Mouse (Mus musculus): ENCODE data around the gene Golgb1.
"Not testable (repeated sequence)": the region's sequence is repeated elsewhere in the genome, so short reads cannot be mapped to it uniquely, and the experiment has no call there.

Gene Golgb1

DNA sequence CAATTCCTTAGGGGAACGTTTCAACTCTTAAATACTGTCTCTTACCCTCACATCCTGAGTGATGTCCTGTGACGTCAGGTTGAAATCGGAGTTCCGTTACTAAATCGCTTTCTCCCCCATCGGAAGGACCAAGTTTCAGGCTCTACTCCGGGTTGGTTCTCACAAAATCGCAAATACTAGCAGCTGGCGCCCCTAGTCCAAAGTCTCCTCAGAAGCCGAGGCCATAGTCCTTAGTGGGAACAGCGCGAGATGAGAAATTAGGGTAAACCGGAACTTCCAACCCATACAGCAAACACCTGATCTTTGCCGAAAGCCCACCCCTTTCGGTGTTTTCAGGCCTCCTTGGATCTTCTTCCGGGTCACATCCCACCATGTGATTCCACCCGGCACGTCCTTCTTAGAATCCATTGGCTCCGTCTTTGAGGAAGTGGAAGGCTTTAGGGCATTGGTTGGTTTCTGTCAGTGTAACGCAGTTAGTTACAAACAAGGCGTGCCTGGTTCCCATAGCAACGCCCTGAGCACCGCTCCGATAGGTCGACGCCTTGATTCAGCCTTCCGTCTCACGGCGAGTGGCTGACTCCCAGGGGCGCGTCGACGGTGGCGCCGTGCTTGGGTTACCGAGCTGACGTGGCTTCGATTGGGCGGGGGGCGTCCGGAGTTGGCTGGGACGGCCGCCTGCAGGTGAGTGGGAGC is at the start of gene Golgb1, which contains the start of gene Eaf2:
Gene Golgb1, plus strand, starts transcription at position 558 of the 693 bp plus-strand sequence.
Gene Eaf2, minus strand, starts transcription at position 421 of the 693 bp plus-strand sequence.
- DNase-seq = peak; percentile 87 to 96

DNA sequence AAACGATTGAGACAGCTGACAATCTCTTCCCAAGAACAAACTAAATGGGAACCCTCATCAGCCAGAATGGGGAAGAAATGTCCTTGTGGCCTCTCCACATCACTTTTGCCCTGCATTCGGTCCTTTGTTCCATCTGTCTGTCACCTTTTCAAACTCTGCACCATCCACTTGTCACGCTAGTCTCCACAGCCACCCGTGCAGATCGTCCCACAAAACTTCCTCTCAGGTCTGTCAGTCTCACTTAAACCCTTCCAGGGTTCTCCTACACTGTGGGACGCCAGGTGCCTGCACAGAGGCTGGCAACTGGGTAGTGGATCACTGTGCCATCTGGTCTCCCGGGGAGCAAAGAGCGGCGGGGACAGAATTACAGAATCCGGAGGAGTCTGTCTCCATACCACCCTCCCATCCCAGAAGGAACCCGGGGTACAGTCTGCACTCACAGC is 47.3 kb upstream of the Golgb1 start:
- no peak for DNase-seq

DNA sequence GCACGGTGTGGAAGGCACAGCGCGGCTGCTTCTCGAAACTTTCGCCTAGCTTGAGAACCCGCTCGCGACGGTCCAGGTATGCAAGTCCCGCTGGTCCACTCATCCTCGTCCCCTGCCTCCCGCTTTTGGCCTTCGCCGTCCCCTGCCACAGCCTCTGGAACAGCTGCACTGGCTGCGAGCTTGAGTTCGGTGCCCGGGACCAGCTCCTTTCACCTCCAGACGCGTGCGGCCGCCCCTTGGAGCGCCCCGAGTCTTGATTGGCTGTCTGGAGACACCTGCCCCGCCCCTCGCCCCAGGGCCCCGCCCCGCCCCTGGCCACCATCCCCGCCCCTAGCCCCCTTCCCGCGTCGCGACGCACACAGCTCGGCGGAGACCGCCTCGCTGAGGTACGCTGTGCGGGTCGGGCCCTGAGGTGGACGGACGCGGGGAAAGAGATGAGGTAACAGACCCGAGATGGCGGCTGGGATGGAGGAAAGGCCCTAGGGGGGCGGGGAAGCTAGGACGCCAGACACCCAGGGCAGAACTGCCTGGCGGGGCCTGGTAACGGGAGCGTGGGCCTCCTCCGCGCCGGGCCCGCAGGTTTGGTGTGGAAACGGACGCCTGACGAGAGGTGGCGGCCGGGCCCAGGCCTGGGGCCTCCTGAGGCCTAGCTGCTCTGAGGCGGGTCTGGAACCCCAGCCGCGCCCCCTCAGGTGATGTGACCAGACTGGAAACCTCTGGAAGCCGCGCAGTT is 46.7 kb upstream of the Golgb1 start, which contains the start of gene Iqcb1:
Gene Iqcb1, plus strand, starts transcription at position 332 of the 733 bp plus-strand sequence.
- peak; percentile 86 to 88 for DNase-seq

DNA sequence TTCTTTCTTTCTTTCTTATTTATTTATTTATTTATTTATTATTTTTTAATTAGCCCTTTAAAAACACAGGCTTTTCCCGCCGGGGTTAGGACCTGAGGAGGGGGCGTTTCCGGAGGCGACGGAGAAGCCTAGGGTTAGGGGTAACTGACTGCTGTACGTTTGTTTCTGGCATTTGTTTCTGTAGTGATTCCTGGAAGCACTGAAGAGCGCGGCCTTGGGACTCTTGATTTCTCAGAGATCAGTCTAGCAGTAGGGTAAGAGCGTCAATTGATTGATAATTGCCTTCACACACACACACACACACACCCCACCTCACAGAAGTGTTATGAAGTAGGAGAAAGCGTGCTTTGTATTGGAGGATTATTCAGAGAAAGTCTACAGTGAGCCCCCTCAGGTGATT is 46.1 kb upstream of the Golgb1 start:
- no peak for DNase-seq

DNA sequence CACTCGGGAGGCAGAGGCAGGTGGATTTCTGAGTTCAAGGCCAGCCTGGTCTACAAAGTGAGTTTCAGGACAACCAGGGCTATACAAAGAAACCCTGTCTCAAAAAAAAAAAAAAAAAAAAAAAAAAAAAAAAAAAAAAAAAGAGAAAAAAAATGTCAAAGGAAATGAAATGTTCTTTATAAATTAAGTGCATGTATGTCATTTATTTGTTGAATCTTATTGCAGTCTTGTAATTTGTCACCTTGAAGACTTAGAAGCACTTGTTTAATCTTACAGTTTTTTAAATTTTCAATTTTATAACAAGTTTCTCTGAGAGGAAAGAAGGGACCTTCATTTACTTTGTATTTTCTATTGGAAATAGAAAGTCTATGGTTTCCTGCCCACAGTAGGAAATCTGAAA is 28.0 kb upstream of the Golgb1 start:
- DNase-seq = not testable (repeated sequence)

DNA sequence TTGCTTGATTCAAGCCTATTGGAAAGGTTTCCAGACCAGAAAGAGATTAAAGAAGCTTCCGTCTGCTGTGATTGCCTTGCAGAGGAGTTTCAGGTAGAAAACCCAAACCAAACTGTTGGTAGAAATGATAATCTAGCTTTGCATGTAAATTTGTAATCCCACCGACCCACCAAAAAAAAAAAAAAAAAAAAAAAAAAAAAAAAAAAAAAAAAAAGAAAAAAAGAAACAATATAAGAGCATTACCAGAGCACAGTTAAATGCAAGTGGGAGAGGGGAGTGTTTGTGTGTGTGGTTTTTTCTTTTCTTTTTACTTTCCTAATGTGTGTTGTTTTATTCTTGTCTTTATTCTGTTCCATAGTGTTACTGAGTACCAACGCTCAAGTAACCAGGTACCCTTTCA is 23.7 kb upstream of the Golgb1 start:
- DNase-seq = no peak

DNA sequence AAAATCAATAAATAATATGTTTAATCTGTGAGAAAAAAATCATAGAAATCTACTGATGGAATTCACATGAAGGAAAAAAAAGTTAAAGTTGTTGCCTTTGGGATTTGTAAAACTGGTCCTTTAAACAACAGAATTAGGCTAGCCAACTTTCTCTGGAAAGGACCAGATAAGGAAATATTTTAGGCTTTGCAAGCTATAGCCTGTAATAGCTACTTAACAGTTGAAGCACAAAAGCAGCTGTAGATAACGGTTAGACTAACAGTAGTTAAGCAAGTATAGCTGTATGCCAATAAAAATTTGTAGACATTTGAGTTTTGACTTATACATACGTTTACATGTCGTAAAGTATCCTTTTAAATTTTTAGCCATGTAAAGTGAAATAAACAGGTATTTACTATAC is 11.4 kb upstream of the Golgb1 start:
- DNase-seq = no peak

DNA sequence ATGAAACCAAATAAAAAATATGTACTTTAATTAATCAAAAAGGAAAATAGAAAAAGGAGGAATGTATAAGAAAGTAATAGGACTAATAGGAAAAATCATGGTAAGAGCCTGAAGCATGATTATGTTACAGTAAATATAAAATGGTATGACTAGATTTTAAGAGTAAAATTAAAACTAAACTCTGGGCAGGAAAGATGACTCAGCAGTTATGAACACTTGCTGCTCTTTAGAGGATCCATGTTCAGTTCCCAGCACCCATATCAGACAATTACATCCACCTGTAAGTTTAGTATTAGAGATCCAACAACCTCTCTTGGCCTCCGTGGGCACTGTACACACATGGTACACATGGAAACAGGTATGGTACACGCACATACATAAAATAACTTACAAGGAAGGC is 5.5 kb upstream of the Golgb1 start:
- DNase-seq = no peak

DNA sequence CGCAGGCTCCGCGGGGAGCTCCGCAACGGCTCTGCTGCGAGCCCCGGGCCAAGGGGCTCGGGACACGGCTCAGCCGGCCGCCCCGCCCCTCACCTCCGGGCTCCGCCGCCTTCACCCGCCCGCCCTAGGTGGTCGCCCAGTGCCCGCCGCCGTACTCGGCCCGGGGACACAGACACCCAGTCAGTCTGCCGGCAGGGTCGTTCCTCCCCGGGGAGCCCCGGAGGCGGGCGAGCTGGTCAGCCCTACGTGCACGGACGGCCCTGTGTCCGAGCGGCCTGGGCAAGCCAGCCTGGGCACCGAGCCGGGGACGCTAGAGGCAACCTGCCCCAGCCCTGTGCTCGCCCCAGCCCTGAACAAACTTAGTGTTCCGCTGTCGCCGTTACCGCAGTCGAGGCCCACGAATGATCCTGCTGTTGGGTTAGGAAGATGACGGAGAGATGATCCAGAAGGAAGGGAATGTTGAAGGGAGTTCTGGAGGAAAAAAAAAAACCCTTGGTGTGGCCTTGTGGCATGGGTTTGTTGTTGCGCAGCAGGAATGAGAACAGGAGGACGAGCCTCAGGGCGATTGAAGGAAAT is 424 bp downstream of the Golgb1 start:
- DNase-seq = no peak

DNA sequence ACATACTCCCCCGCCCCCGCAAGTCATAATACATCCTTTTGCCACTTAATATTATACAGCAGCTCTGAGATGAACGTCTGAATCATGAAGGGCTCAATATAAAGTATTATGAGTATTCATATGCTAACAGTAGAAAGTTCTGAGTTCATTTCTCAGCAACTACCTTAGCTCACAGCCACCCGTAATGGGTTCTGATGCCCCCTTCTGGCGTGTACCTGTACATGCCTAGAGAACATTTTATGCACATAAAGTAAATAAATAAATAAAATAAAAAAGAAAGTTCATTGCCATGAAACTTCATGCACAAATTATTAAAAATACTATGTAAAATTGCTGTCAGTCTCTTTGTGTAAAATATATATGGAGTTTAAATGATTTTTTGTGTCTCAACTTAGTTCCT is 2.4 kb downstream of the Golgb1 start:
- DNase-seq = peak; percentile 22

DNA sequence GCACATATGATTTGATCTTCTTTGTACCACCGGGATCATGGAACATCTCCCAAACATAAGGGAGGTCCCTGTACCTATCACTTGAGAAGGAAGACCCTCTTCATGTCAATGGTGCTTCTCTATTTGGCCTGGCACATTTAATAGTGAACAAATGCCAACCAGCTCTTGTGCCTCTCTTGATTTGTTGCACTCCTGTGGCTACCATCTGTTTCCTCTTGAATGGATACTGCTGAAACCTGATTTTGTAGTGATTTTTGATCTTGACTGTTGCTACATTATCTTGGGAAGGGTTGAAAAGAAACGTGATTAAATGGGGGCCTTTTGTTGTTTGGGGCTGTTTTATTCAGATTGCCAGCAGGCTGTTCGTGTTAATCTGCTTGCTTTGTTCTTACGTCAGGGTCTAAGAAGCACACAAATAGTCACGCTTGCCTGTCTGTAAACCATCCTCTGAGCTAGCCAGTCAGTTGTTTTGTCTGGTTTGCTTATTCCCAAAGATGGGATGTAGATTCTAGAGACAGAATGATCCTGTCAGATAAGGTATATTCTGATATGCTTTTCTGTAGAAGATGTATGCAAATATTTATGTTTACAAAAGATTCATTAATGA is 7.9 kb downstream of the Golgb1 start:
- no peak for DNase-seq

DNA sequence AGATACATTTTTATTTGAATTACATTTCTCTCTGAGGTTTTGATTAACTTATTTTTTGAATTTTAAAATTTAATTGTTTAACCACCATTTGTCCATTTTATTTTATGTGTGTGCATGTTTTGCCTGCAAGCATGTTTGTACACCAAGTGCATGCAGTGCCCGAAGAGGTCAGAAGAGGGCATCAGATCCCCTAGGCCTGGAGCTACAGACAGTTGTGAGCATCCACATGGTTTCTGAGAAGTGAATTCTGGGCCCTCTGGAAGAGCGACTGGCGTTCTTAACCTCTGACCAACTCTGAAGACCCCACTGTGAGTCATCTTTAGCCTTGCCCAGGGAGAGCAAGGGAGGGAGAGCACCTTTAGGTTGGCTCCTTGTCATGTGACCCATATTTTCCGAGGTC is 9.9 kb downstream of the Golgb1 start:
- peak; percentile 64 to 65 for DNase-seq

DNA sequence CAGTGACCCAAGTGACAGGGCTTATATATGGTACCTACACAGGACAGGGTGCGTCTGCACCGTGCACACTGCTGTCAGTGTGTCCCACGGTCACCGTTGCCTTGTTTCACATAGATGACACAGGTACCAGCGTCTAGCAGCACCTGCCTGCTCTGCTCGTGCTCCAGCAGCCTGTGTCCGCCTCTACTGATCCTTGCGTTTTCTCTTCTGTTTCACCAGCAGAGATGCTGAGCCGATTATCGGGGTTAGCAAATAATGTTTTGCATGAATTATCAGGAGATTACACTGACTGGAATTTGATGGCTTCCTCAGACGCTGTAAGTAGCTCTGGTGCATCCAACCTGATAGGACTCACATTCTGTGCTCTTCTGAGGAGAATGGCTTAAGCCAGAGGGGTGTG is 11.0 kb downstream of the Golgb1 start:
- DNase-seq = no peak

DNA sequence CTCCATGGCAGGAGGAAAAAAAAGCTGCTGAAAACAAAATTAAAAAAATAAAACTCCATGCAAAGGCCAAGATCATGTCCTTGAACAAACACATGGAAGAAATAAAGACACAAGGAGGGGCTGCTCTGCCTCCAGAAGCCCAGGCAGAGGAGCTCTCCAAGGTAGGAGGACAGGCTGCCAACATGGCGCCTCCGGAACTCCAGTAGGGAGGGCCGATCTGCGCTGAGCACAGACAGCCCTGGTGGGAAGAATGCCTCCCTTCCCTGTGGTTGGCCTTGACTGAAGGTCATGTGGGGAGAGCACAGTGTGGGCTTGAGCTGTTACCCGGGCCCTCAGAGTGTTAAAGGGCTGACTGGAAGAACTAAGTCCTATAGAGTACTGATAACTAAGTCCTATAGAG is 12.6 kb downstream of the Golgb1 start:
- DNase-seq = no peak

DNA sequence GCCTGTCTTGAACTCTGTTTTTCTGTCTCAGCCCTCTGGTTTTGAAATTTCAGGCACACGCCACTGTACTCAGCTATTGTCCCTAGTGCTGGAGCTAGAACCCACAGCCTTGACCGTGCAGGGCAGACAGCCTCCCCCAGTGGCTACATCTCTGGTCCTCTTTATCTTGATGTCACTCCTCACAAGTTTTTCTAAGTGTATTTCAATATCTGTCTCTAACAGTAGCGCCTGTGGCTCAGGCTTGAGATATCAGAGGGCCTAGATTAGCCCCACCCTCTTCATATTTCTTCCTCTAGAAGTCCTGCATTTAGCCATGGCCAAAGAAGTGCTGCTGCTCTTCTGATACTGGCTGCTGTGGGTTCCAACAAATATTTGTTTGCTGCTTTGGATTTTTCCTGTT is 15.6 kb downstream of the Golgb1 start:
- no peak for DNase-seq

DNA sequence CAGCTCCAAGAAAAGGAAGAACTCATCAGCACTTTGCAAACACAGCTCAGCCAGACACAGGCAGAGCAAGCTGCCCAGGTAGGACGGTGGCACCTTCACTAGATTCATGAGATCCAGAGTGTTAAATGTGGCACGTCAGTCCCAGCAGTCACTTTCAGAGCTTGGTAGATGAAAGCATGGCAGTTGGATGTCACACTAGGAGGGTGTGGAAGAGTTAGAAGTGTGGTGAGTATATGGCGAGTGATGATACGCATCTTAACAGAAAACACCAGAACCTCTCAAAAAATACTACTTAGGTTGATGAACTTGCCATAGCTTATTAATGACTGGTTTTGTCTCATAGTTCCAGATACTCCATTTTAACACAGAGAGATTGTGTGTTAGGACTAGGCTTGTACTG is 16.5 kb downstream of the Golgb1 start:
- no peak for DNase-seq

DNA sequence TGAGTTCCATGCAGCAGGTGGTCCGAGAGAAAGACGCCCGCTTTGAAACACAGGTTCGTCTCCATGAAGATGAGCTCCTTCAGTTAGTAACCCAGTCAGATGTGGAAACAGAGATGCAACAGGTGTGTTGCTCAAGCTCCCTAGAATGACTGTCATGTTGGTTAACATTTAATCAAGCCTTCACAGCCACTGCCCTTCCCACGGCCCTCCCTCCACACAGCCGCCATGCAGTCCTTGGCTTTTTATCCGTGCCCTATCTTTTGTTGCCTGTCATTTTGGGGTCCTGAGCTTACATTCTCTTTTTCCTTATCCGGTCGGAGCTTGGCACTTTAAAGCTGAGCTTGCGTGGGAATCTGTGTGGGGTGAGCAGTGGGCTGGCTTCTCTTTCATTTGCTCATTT is 18.4 kb downstream of the Golgb1 start:
- no peak for DNase-seq

DNA sequence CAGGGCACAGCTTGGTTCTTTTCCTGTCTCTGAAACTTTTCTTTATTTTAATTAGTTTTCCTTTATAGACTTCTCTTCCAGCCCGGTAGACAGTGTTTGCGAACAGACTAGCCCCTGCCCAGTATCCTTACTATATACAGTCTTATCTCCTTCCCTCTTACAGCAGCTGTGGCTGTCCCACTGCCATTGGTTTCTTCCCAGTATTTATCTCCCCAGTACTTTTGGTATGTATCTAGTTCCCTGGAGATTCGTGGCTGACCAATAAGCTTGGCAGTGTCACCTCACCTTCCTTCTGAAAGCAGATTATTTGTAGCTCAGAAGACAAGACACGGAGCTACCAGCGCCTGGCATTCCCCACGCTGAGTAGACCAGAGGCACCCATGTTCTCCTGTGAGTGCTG is 21.8 kb downstream of the Golgb1 start:
- DNase-seq = no peak

DNA sequence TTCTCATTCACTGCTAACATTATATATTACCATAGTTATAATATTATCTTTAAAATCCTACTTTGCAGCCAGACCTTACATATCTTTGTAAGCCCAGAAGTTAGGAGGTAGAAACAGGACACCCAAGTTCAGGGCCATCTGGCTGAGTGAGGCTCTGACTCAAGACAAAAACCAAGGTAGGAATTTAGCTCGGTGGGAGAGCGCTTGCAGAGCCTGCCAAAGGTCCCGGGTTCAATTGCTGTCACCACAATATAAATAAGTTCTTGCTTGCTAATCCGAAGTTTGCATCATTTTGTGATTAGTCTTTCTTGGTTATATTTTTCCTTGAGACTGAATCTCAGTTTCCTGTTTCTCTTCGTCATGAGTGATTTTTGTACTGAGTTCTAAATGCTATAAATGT is 28.2 kb downstream of the Golgb1 start:
- no peak for DNase-seq

DNA sequence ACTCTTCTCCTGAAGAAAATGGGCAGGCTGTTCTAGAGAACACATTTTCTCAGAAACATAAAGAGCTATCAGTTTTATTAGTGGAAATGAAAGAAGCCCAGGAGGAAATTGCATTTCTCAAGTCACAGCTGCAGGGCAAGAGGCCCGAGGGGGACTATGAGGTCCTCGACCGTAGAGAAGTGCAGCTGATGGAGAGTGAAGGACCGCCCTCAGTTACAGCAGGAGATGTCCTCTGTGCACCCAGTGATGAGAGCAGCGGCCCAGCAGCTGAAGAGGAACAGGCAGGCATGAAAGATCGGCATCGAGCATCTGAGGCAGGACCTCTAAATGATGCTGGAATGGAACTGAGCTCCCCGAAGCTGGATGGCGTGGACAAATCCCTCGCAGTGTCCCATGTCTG is 37.0 kb downstream of the Golgb1 start:
- no peak for DNase-seq

DNA sequence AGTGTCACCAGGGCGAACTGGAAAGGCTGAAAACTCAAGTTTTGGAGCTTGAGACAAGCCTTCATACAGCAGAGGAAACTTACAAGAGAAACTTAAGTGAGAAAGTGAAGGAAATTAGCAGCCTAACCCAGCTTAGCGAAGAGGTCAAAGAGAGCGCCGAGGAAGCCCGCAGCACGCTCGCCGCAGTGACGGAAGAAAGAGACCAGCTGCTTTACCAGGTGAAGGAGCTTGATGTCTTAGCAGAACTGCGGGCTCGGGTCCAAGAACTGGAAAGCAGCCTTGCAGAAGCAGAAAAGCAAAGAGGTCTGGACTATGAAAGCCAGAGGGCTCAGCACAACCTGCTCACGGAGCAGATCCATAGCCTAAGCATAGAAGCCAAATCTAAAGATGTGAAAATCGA is 37.4 kb downstream of the Golgb1 start:
- DNase-seq = no peak

DNA sequence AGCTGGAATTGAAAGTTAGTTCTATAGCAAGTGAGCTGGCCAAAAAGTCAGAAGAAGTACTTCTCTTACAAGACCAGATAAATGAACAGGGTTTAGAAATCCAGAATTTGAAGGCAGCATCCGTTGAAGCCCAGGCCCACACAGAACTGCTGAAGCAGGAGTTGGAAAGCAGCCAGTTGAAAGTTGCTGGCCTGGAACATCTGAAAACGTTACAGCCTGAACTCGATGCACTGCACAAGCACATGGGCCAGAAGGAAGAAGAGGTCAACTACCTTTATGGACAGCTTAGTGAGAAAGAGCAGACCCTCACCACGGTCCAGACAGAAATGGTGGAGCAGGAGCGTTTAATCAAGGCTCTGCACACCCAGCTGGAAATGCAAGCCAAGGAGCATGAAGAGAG is 39.3 kb downstream of the Golgb1 start:
- DNase-seq = no peak

DNA sequence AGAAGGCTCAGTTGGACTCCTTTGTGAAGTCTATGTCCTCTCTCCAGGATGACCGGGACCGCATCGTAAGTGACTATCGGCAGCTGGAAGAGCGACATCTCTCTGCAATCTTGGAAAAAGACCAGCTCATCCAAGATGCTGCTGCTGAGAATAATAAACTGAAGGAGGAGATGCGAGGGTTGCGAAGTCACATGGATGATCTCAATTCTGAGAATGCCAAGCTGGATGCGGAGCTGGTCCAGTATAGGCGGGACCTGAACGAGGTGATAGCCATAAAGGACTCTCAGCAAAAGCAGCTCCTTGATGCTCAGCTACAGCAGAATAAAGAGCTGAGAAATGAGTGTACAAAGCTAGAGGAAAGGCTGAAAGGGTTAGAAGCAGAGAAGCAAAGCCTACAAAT is 43.6 kb downstream of the Golgb1 start:
- DNase-seq = no peak

DNA sequence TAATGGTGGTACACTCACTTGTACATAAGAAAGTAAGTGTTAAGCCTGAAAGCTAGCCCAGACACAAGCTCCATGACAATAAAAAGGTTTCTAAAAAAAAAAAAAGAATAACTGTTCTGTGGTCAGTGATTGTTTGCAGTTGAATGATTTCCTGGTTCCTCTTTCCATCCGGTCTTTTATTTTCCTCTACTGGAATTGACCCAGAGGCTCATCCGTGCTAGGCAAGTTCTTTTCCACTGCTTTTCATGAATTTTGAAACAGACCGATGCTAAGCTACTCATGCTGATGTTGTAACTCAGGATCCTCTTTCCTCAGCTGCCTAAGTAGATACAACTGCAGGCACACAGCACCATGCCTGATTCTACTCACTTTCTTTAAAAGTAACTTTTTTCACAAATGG is 45.5 kb downstream of the Golgb1 start:
- DNase-seq = no peak

Data from thymus, postnatal 36 days (tissue).